Mouse (Mus musculus) central nervous system, embryonic 14 days (tissue): ENCODE results near the gene 2810006K23Rik. TPM values are rescaled to one million over a fixed set of nuclear protein-coding genes. Genes with fewer than 3 reads are reported as not detected.

Experiments
- polyA plus RNA-seq: library from polyadenylated mRNA; depleted of rRNA; stranded (reverse); fragments of >200 nt; gene quantifications from 2 replicates; pipeline ENCODE4 v1.2.3, GENCODE M21; 2012; rRNA removed

2810006K23Rik gene
- 10.9 and 13.0 TPM in 2 replicates for polyA plus RNA-seq

GRCm38 (mm10) chr5:124327510-124328364 lies at the start of gene 2810006K23Rik, which contains the start of gene Mphosph9:
Gene 2810006K23Rik (plus strand): TSS chr5:124328089.
Gene Mphosph9 (minus strand): TSS chr5:124327972.

GRCm38 (mm10) chr5:124362982-124363381 lies 35.1 kb downstream of the 2810006K23Rik start, which contains the start of gene Cdk2ap1:
Gene Cdk2ap1 (minus strand): TSS chr5:124363082.

Other genes with a start within 250 kb of the 2810006K23Rik start
- 5.8 and 6.3 TPM in 2 replicates for gene Abcb9, start 232.3 kb upstream of the 2810006K23Rik start, polyA plus RNA-seq
- gene Ogfod2, start 215.8 kb upstream of the 2810006K23Rik start, polyA plus RNA-seq: 34.7 and 38.1 TPM in 2 replicates
- gene Arl6ip4, start 212.0 kb upstream of the 2810006K23Rik start, polyA plus RNA-seq: 88.9 and 93.8 TPM in 2 replicates
- 41.9 and 43.8 TPM in 2 replicates for gene Pitpnm2, start 78.3 kb upstream of the 2810006K23Rik start, polyA plus RNA-seq
- 18.2 and 21.7 TPM in 2 replicates for gene Mphosph9, start 117 bp upstream of the 2810006K23Rik start, polyA plus RNA-seq
- 401 and 500 TPM in 2 replicates for gene Cdk2ap1, start 35.0 kb downstream of the 2810006K23Rik start, polyA plus RNA-seq
- 50.2 and 52.6 TPM in 2 replicates for gene Sbno1, start 97.9 kb downstream of the 2810006K23Rik start, polyA plus RNA-seq
- 74.9 and 82.5 TPM in 2 replicates for gene Kmt5a, start 111.8 kb downstream of the 2810006K23Rik start, polyA plus RNA-seq
- 24.1 and 26.1 TPM in 2 replicates for gene Rilpl2, start 150.3 kb downstream of the 2810006K23Rik start, polyA plus RNA-seq
- 19.9 TPM in 2 replicates for gene Snrnp35, start 155.0 kb downstream of the 2810006K23Rik start, polyA plus RNA-seq
- gene Rilpl1, start 203.3 kb downstream of the 2810006K23Rik start, polyA plus RNA-seq: 12.8 and 14.0 TPM in 2 replicates
- 140 and 154 TPM in 2 replicates for gene Tmed2, start 212.6 kb downstream of the 2810006K23Rik start, polyA plus RNA-seq
- gene Ddx55, start 224.8 kb downstream of the 2810006K23Rik start, polyA plus RNA-seq: 31.1 and 31.2 TPM in 2 replicates